In the genomic region with DNA sequence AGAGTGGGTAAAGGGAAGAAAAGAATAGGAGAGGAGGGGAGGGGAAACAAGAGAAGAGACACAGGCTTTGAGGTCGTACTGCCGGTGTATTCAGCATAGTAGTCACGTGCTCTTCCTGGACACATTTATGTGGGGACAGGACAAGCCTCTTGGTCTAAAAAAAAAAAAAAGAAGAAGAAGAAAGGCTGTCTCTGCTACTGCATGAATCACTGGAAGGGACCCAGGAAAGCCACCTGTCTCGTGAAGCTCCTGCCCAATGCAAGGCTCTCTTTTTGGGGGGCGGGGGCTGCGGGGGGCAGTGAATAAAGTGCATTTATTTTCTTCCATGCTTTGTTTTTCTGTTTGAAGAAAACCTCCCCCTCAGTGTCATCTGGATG, we compare ENCODE assay signal across 8 mouse cellular contexts.
DNase-seq lines count a peak whose midpoint lies in the region; ATAC-seq and TF ChIP-seq lines count a peak whose summit lies in the region.

No protein-coding gene starts in this region.

- H3K9ac ChIP-seq in lung, postnatal 0 days (replicated peaks; ENCODE audit: low read depth) = no peak overlapping the region
- no peak overlapping the region for H3K9ac ChIP-seq in intestine, postnatal 0 days (ENCODE audit: low read depth, low read length)
- no peak overlapping the region for H3K9ac ChIP-seq in stomach, postnatal 0 days (ENCODE audit: low read length)

- WGBS in lung, postnatal 0 days = 40% methylated on average over 6 of the region's 6 CpGs
- 42% methylated on average over 6 of the region's 6 CpGs for WGBS in intestine, postnatal 0 days
- WGBS in stomach, postnatal 0 days = 47% methylated on average over 6 of the region's 6 CpGs

- no peaks in the 10 kb centered on the region for H3K9me3 ChIP-seq in lung, postnatal 0 days (ENCODE audit: low read length)
- H3K9me3 ChIP-seq in intestine, postnatal 0 days (ENCODE audit: control insufficient read depth) = no peaks in the 10 kb centered on the region
- no peaks in the 10 kb centered on the region for H3K9me3 ChIP-seq in stomach, postnatal 0 days (ENCODE audit: control insufficient read depth, low read length)

- DNase-seq in cerebellum, adult 18-20 months = peak; percentile 43 to 44
- no peak for DNase-seq in cerebellum, adult 8-10 months
- no peak for DNase-seq in lung, postnatal 0 days (ENCODE audit: low spot score)
- no peak for DNase-seq in lung, postnatal 36 days
- DNase-seq in stomach, postnatal 0 days (ENCODE audit: low spot score) = no peak
- no peak for DNase-seq in thymus, postnatal 14 days
- no peak for DNase-seq in kidney, adult 11 months

- TF ChIP-seq EP300 in lung, postnatal 0 days (IDR thresholded peaks at IDR 0.05) = no peak
- TF ChIP-seq EP300 in stomach, postnatal 0 days (optimal IDR thresholded peaks at IDR 0.05) = no peak

- no peak for TF ChIP-seq CTCF in lung, postnatal 0 days (IDR thresholded peaks at IDR 0.05)
- no peak for TF ChIP-seq CTCF in intestine, postnatal 0 days (IDR thresholded peaks at IDR 0.05; ENCODE audit: low read depth)
- TF ChIP-seq CTCF in stomach, postnatal 0 days (IDR thresholded peaks at IDR 0.05; ENCODE audit: low read depth) = no peak

- no peak overlapping the region for H3K27ac ChIP-seq in lung, postnatal 0 days (ENCODE audit: low read length)
- H3K27ac ChIP-seq in intestine, postnatal 0 days (ENCODE audit: low read depth, low read length) = no peak overlapping the region
- H3K27ac ChIP-seq in stomach, postnatal 0 days (replicated peaks) = no peak overlapping the region

- 0 out of 2 replicates have a peak, but pooled peaks cover 3% of the 10 kb centered on the region for H3K27me3 ChIP-seq in lung, postnatal 0 days (replicated peaks; ENCODE audit: insufficient read depth, low read length)
- H3K27me3 ChIP-seq in intestine, postnatal 0 days (replicated peaks; ENCODE audit: control insufficient read depth, insufficient read depth, low read length) = peaks cover 7% of the 10 kb centered on the region; the same call in 1 of the 2 replicates
- no peaks in the 10 kb centered on the region for H3K27me3 ChIP-seq in stomach, postnatal 0 days (ENCODE audit: control insufficient read depth, insufficient read depth, low read length)

- no peak for ATAC-seq in lung, postnatal 0 days
- no peak for ATAC-seq in intestine, postnatal 0 days
- ATAC-seq in stomach, postnatal 0 days (ENCODE audit: low FRiP score, low TSS enrichment) = no peak

- H3K36me3 ChIP-seq in lung, postnatal 0 days (ENCODE audit: insufficient read depth, low read length) = no peaks in the 10 kb centered on the region
- H3K36me3 ChIP-seq in intestine, postnatal 0 days (ENCODE audit: control insufficient read depth, insufficient read depth) = no peaks in the 10 kb centered on the region
- no peaks in the 10 kb centered on the region for H3K36me3 ChIP-seq in stomach, postnatal 0 days (ENCODE audit: control insufficient read depth, insufficient read depth, low read length)

- H3K4me3 ChIP-seq in lung, postnatal 0 days (ENCODE audit: low read depth, low read length) = no peak overlapping the region
- no peak overlapping the region for H3K4me3 ChIP-seq in intestine, postnatal 0 days (ENCODE audit: low read depth, low read length)
- H3K4me3 ChIP-seq in stomach, postnatal 0 days (ENCODE audit: low read depth, low read length) = no peak overlapping the region

- peak overlapping the region; percentile 27; the same call in 1 of the 2 replicates for H3K4me2 ChIP-seq in lung, postnatal 0 days (replicated peaks; ENCODE audit: low read depth, low read length)
- peak overlapping the region; percentile 37 for H3K4me2 ChIP-seq in intestine, postnatal 0 days (replicated peaks; ENCODE audit: low read depth)
- H3K4me2 ChIP-seq in stomach, postnatal 0 days (replicated peaks; ENCODE audit: low read depth) = peak overlapping the region; percentile 32

- H3K4me1 ChIP-seq in lung, postnatal 0 days (ENCODE audit: insufficient read depth, low read depth, low read length) = 0 out of 2 replicates have a peak, but pooled peaks cover 6% of the 10 kb centered on the region
- H3K4me1 ChIP-seq in intestine, postnatal 0 days (replicated peaks; ENCODE audit: control insufficient read depth, insufficient read depth, low read length) = no peaks in the 10 kb centered on the region
- H3K4me1 ChIP-seq in stomach, postnatal 0 days (replicated peaks; ENCODE audit: control insufficient read depth, insufficient read depth) = no peaks in the 10 kb centered on the region

Comparison
In these comparisons a context has a peak if more than half of its experiments do, and no peak if none do; other contexts are left out.
1. DNase-seq: peak in cerebellum, adult 18-20 months (2 of 2); none in cerebellum, adult 8-10 months (single experiment), lung, postnatal 0 days (single experiment), lung, postnatal 36 days (single experiment), stomach, postnatal 0 days (single experiment), thymus, postnatal 14 days (single experiment) and kidney, adult 11 months (single experiment).
2. Peak in every context shown above with its lines, with median percentiles within 50 percentile points of each other: H3K4me2 ChIP-seq.